Mouse (Mus musculus) midbrain, embryonic 16.5 days (tissue): ENCODE measurements around the gene Sin3a. TPM values are rescaled to one million over a fixed set of nuclear protein-coding genes. Genes with fewer than 3 reads are reported as not detected.

Experiments
- ATAC-seq: fragments of 200-750 bp; cut with Nextera tagmentation; 2 replicates; pipeline ENCODE4 v1.8.0; 2017; ENCODE audit warnings: moderate TSS enrichment
- H3K27ac ChIP-seq: fragments of 300-500 bp; sonication (generic); 2 replicates; pipeline ENCODE4 v1.5.1; 2014; ENCODE audit warnings: mild to moderate bottlenecking, low read length, mixed read lengths
- H3K27me3 ChIP-seq: fragments of 300-500 bp; sonication (generic); 2 replicates; pipeline ENCODE4 v1.6.1; 2014; ENCODE audit warnings: low read depth, low read length, mixed read lengths; ENCODE audit not compliant: control insufficient read depth, insufficient read depth
- H3K36me3 ChIP-seq: fragments of 300-500 bp; sonication (generic); 2 replicates; pipeline ENCODE4 v1.6.1; 2014; ENCODE audit warnings: mild to moderate bottlenecking, low read length, moderate library complexity, mixed read lengths; ENCODE audit not compliant: control insufficient read depth, insufficient read depth
- H3K4me1 ChIP-seq: fragments of 300-500 bp; sonication (generic); 2 replicates; pipeline ENCODE4 v1.6.1; 2014; ENCODE audit warnings: mild to moderate bottlenecking, low read length, mixed read lengths; ENCODE audit not compliant: control insufficient read depth, insufficient read depth
- H3K4me2 ChIP-seq: fragments of 300-500 bp; sonication (generic); 2 replicates; pipeline ENCODE4 v1.6.1; 2014; ENCODE audit warnings: mild to moderate bottlenecking, low read length, mixed read lengths
- H3K4me3 ChIP-seq: fragments of 300-500 bp; sonication (generic); 2 replicates; pipeline ENCODE4 v1.5.1; 2014; ENCODE audit warnings: low read depth, mild to moderate bottlenecking, low read length, moderate library complexity, mixed read lengths
- H3K9ac ChIP-seq: fragments of 300-500 bp; sonication (generic); 2 replicates; pipeline ENCODE4 v1.6.1; 2014; ENCODE audit warnings: low read depth, low read length, mixed read lengths
- H3K9me3 ChIP-seq: fragments of 300-500 bp; sonication (generic); replicated peaks from 2 replicates; pipeline ENCODE4 v1.6.1; 2014; ENCODE audit warnings: mild to moderate bottlenecking, low read length, mixed read lengths; ENCODE audit not compliant: control insufficient read depth, poor library complexity, severe bottlenecking
- WGBS: fragments of 180-500 bp; shearing (Covaris S2); extraction: QIAGEN DNeasy Blood & Tissue Kit; methylation state at CpG from one replicate; pipeline ENCODE4 v1.1.7; 2014; 5-methylcytosine and 5-hydroxymethylcytosine counted together
- polyA plus RNA-seq: library from polyadenylated mRNA; unstranded; fragments of >200 nt; fragmentation: Nextera tagmentation; extraction: Ambion mirVana; gene quantifications from 2 replicates; pipeline ENCODE4 v1.2.1, GENCODE M21; 2015

The Sin3a gene
- polyA plus RNA-seq, 1 experiment from 2014 or later, result 21.8 TPM

DNA sequence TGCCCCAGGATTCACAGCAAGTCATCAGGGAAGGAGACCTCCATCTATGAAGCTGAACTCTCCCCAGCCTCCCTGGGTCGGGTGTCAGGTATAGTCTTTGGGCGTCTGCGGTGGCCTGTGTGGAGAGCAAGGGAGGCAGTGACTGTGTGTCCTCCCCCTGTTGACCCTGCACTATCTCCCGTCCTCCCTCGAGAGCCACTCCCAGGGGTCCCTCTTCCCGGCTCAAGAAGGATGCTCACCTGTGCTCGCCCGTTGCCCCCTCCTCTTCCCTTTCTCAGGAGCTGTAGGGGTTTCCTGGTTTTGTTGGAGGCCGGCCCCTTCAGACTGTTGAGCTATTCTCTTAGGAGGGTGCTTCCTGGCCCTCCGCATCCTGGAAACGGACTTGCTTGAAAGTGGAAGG is 71.4 kb downstream of the Sin3a start:
- peaks cover 18% of the 10 kb centered on the region for H3K36me3 ChIP-seq
- no peak for ATAC-seq
- H3K4me2 ChIP-seq, result no peak overlapping the region
- no peaks in the 10 kb centered on the region for H3K27me3 ChIP-seq
- H3K27ac ChIP-seq, result no peak overlapping the region
- H3K4me1 ChIP-seq, result peaks cover 9% of the 10 kb centered on the region
- WGBS, result 85% methylated on average over 11 of the region's 11 CpGs
- no peak overlapping the region for H3K4me3 ChIP-seq
- H3K9me3 ChIP-seq, result no peaks in the 10 kb centered on the region
- H3K9ac ChIP-seq, result no peak overlapping the region

DNA sequence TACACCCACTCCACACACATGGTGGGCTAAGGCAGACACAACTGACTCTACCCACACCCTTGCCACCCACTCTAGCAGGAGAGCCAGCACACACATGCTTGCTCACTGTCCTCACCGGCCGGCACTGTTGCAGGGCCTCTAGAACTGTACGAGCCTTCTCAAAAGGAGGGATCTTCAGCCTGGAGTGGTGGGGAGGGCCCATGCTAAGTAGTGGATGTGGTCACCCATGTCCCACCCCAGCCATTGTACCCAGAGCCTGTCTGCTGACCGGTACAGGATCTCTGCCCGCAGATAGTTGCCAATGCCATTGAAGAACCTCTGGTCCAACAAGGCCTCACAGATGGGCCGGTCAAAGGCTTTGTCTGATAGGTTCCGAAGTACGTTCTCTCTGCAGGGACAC is 73.0 kb downstream of the Sin3a start:
- H3K27me3 ChIP-seq, result no peaks in the 10 kb centered on the region
- no peak overlapping the region for H3K27ac ChIP-seq
- H3K4me3 ChIP-seq, result no peak overlapping the region
- no peak for ATAC-seq
- H3K4me2 ChIP-seq, result no peak overlapping the region
- peaks cover 16% of the 10 kb centered on the region for H3K4me1 ChIP-seq
- 90% methylated on average over 8 of the region's 8 CpGs for WGBS
- H3K9ac ChIP-seq, result no peak overlapping the region
- peaks cover 16% of the 10 kb centered on the region for H3K36me3 ChIP-seq
- H3K9me3 ChIP-seq, result no peaks in the 10 kb centered on the region

DNA sequence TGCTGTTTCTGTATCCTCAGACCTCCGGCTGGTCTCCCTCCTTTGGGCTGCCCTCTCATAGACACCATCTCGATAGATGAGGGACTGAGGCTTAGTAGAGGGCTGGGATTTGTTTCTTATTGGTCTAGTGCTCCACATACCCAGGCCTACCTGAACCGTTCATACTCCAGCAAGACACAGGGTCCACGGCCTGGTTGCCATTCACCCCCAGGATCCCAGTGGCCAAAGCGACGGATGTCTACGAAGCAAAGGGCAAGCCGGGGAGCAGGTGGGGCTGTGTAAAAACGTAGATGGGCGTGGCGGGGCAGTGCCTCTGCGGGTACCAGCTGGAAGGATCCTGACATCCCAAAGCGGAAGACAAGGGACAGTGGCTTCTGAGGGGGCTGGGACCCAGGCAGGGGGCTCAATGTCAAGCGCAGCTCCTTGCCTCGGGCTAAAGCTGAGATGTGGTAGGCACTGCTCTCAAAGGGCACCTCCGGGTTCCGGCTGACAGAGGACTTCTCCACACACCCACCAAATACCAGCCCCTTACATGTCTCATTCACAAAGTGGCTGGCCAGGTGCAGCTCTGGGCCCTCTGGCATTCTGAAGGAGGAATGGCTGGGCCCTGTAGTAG is 74.7 kb downstream of the Sin3a start:
- no peak overlapping the region for H3K27ac ChIP-seq
- H3K9me3 ChIP-seq, result no peaks in the 10 kb centered on the region
- no peaks in the 10 kb centered on the region for H3K27me3 ChIP-seq
- H3K4me3 ChIP-seq, result no peak overlapping the region
- peaks cover 16% of the 10 kb centered on the region for H3K4me1 ChIP-seq
- WGBS, result 82% methylated on average over 17 of the region's 17 CpGs
- H3K4me2 ChIP-seq, result peak overlapping the region; percentile 94
- no peak overlapping the region for H3K9ac ChIP-seq
- H3K36me3 ChIP-seq, result peaks cover 8% of the 10 kb centered on the region
- ATAC-seq, result no peak

DNA sequence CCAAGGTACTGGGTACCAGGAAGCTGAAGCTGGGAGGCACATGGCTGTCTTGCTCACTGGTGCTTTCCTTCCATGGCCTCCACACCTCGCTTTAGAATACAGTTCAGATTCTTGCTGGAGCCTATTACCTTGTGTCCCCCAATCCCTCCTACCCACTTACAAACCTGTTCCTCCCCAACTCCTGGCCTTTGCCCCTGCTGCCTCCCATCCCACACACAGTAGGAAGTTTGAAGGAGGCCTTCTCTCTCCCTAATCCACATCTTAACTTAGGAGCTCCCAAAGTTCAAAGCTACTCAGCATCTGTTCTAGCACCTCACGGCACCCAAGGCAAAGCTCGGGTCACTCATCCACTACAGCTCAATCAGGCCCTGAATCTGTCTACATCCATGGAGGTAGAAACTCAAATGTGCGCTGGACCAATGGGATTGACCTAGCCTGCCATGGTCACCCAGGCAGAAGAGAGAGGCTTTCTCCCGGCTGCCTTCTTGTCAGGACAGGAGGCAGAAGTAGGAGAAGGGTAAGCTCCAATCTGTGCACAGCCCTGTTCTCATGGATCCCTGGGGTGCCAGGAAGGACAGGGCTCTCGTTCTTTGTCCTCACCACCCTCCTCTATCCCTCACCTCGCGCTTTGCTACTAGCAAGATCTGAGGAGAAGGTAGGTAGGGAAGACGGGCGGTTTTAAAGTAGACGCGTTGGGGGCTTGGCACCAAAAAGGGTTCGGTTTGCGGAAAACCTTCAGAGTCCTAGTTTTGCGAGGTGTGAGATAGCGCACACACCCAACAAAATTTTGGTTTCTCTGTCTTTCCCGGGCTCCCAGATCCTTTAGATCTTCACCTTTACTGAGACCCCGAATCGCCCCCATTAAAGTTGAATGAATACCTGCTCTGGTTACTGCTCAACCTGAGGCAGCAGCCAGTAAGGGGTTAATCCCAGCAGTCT is 75.6 kb downstream of the Sin3a start:
- Histone ChIP-seq H3K27ac (peak overlapping the region; percentile 90), H3K9ac (peak overlapping the region; percentile 81), H3K36me3 (peaks cover 2% of the 10 kb centered on the region; the same call in 1 of the 2 replicates), H3K4me3 (peak overlapping the region; percentile 56), H3K4me1 (peaks cover 16% of the 10 kb centered on the region), H3K4me2 (peak overlapping the region; percentile 94), H3K9me3 (no peaks in the 10 kb centered on the region), H3K27me3 (no peaks in the 10 kb centered on the region)
- whole genome bisulfite sequencing, result 7% methylated on average over 19 of the region's 19 CpGs
- peak; percentile 52 for ATAC-seq

DNA sequence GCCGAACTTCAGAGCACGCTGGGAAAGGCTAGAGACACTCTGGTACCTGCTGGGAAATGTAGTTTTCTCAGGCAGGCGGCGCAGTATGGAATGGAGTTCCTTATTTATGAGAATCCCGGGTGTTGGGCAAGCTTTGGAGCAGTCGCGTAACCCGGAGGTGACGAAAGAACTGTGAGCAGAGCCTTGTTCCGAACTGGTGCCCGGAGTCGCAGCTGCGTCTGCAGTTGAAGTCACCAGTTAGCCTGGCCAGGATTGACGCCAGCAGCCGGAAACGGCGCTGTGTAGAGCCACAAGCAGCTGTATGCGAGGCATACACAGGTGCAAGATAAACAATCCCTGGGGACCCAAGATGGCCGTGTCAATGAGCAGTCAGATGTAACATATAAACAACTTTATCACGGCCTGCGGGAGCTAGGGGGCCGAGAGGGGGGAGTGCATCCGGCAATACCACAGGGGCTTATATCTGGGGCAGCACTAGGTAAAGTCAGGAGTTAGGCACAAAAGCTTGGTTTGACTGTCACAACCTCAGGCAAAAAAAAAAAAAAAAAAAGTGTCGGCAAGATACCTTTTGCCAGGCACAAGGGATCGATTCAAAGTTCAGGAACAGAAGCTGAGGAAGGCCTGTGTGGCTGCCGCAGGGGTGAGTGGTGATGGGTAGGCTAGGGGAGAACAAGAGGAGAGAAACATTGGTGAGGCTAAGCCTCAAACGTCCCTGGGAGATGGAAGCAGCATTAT is 76.5 kb downstream of the Sin3a start, which contains the start of gene Neil1:
TSS of gene Neil1 (minus strand) at position 162 of the 735 bp plus-strand sequence.
- H3K4me3 ChIP-seq, result peak within 1 kb of the TSS; percentile 56
- WGBS, result 1% methylated on average over 27 of the region's 27 CpGs
- 0 out of 2 replicates have a peak, but pooled peaks cover 2% of the 10 kb centered on the region for H3K36me3 ChIP-seq
- peak within 1 kb of the TSS; percentile 94 for H3K4me2 ChIP-seq
- peak; percentile 94 for ATAC-seq
- H3K4me1 ChIP-seq, result peaks cover 16% of the 10 kb centered on the region
- no peaks in the 10 kb centered on the region for H3K9me3 ChIP-seq
- H3K9ac ChIP-seq, result peak within 1 kb of the TSS; percentile 81
- H3K27ac ChIP-seq, result peak within 1 kb of the TSS; percentile 90
- H3K27me3 ChIP-seq, result no peaks in the 10 kb centered on the region

DNA sequence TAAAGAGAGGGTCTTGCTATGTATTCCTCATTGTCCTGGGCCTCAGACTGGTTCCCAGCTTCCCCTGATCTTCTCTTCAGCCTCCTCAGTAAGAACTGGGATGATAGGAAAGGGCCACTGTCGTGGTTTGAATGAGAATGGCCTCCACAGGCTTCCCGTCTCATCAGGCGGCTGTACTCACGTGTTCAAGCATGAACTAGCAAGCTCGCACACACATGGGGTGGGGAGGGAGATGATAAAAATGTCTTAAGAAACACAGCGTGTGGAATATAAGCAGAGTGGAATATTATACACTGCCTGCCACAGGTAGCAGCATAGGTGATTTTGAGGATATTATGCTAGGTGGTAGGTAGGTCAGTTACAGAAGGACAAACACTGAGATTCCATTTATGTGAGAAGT is 77.2 kb downstream of the Sin3a start:
- 78% methylated on average over 6 of the region's 6 CpGs for WGBS
- Histone ChIP-seq H3K4me1 (peaks cover 16% of the 10 kb centered on the region), H3K27ac (peak overlapping the region; percentile 90), H3K27me3 (no peaks in the 10 kb centered on the region), H3K9me3 (no peaks in the 10 kb centered on the region), H3K4me2 (peak overlapping the region; percentile 94), H3K9ac (peak overlapping the region; percentile 70; the same call in 1 of the 2 replicates), H3K36me3 (0 out of 2 replicates have a peak, but pooled peaks cover 2% of the 10 kb centered on the region), H3K4me3 (peak overlapping the region; percentile 56)
- no peak for ATAC-seq

DNA sequence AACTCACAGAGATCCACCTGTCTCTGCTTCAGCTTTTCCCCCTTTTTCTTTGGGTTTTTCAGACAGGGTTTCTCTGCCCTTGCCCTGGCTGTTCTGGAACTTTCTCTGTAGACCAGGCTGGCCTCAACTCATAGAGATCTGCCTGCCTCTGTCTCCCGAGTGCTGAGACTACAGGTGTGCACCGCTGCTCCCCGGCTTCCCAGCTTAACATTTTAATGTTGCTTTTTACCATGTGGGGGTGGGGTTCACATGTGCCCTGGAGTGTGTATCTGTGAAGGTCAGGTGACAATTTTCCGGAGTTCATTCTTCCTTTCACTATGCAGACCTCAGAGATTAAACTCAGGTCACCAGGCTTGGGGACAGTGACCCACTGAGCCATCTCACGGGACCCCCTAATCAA is 78.4 kb downstream of the Sin3a start:
- ATAC-seq, result no peak
- Histone ChIP-seq H3K4me2 (no peak overlapping the region), H3K27ac (no peak overlapping the region), H3K36me3 (0 out of 2 replicates have a peak, but pooled peaks cover 4% of the 10 kb centered on the region), H3K9me3 (no peaks in the 10 kb centered on the region), H3K4me1 (peaks cover 16% of the 10 kb centered on the region), H3K27me3 (no peaks in the 10 kb centered on the region), H3K4me3 (no peak overlapping the region), H3K9ac (no peak overlapping the region)
- 86% methylated on average over 5 of the region's 5 CpGs for WGBS

DNA sequence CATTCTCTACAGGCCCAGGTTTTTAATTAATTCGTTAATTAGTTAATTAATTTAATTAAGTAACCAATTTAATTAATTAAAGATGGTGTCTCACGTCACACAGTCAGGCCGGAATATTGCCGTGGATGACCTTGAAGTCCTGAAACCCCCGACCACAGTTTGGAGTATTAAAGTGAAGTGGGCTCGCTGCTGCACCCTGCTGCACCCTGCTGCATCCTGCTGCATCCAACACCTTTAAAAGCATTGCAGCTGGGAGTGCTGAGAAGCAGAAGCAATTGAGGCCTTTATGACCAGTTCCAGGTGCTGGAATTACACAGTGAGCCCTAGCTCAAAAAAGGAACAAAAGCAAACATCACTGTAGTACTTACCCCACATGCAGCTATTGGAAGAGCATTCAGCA is 80.5 kb downstream of the Sin3a start:
- no peak overlapping the region for H3K4me2 ChIP-seq
- no peak overlapping the region for H3K27ac ChIP-seq
- no peak overlapping the region for H3K4me3 ChIP-seq
- peaks cover 10% of the 10 kb centered on the region; the same call in 1 of the 2 replicates for H3K36me3 ChIP-seq
- no peak overlapping the region for H3K9ac ChIP-seq
- no peaks in the 10 kb centered on the region for H3K27me3 ChIP-seq
- 42% methylated on average over 6 of the region's 6 CpGs for WGBS
- ATAC-seq, result no peak
- H3K4me1 ChIP-seq, result peaks cover 19% of the 10 kb centered on the region
- no peaks in the 10 kb centered on the region for H3K9me3 ChIP-seq
